ENCODE assay signal across 8 mouse cellular contexts in genomic region chr17:25013606-25014501, GRCm38 (mm10). TPM values are rescaled to one million over a fixed set of nuclear protein-coding genes. Genes with fewer than 3 reads are reported as not detected.
DNase-seq lines count a peak whose midpoint lies in the region; ATAC-seq lines count a peak whose summit lies in the region.

No protein-coding gene starts in this region.

- H3K27ac ChIP-seq in forebrain, embryonic 14.5 days (ENCODE audit: low read depth, low read length), result peak overlapping the region; percentile 60; the same call in 1 of the 2 replicates
- H3K27ac ChIP-seq in hindbrain, embryonic 11.5 days (ENCODE audit: low read depth, low read length), result peak overlapping the region; percentile 74
- H3K27ac ChIP-seq in midbrain, embryonic 16.5 days (ENCODE audit: low read length), result peak overlapping the region; percentile 28
- H3K27ac ChIP-seq in stomach, embryonic 16.5 days (ENCODE audit: low read length), result peak overlapping the region; percentile 79

- peak overlapping the region; percentile 98 for H3K4me2 ChIP-seq in forebrain, embryonic 14.5 days (ENCODE audit: low read length)
- H3K4me2 ChIP-seq in hindbrain, embryonic 11.5 days (replicated peaks; ENCODE audit: low read depth, low read length), result peak overlapping the region; percentile 74
- H3K4me2 ChIP-seq in midbrain, embryonic 16.5 days (ENCODE audit: low read length), result peak overlapping the region; percentile 100
- peak overlapping the region; percentile 91 for H3K4me2 ChIP-seq in stomach, embryonic 16.5 days (ENCODE audit: low read depth, low read length)

- no peaks in the 10 kb centered on the region for H3K27me3 ChIP-seq in forebrain, embryonic 14.5 days (replicated peaks; ENCODE audit: control insufficient read depth, insufficient read depth, low read length)
- no peaks in the 10 kb centered on the region for H3K27me3 ChIP-seq in hindbrain, embryonic 11.5 days (ENCODE audit: control insufficient read depth, insufficient read depth, low read length)
- no peaks in the 10 kb centered on the region for H3K27me3 ChIP-seq in midbrain, embryonic 16.5 days (ENCODE audit: control insufficient read depth, insufficient read depth, low read depth, low read length)
- no peaks in the 10 kb centered on the region for H3K27me3 ChIP-seq in stomach, embryonic 16.5 days (ENCODE audit: control insufficient read depth, insufficient read depth, low read length)

- ATAC-seq in cerebellum, adult (ENCODE audit: insufficient number of reproducible peaks, low FRiP score, low TSS enrichment), result no peak
- ATAC-seq in forebrain, embryonic 14.5 days, result no peak
- no peak for ATAC-seq in hindbrain, embryonic 11.5 days (ENCODE audit: low FRiP score)
- ATAC-seq in midbrain, embryonic 16.5 days, result no peak
- no peak for ATAC-seq in stomach, embryonic 16.5 days (ENCODE audit: insufficient read depth, low FRiP score)

- H3K4me1 ChIP-seq in forebrain, embryonic 14.5 days (ENCODE audit: control insufficient read depth, insufficient read depth, low read length), result peaks cover 15% of the 10 kb centered on the region
- no peaks in the 10 kb centered on the region for H3K4me1 ChIP-seq in hindbrain, embryonic 11.5 days (replicated peaks; ENCODE audit: control insufficient read depth, insufficient read depth, low read length)
- peaks cover 28% of the 10 kb centered on the region for H3K4me1 ChIP-seq in midbrain, embryonic 16.5 days (ENCODE audit: control insufficient read depth, insufficient read depth, low read length)
- peaks cover 6% of the 10 kb centered on the region for H3K4me1 ChIP-seq in stomach, embryonic 16.5 days (ENCODE audit: control insufficient read depth, insufficient read depth, low read length)

- peaks cover 35% of the 10 kb centered on the region for H3K36me3 ChIP-seq in forebrain, embryonic 14.5 days (ENCODE audit: control insufficient read depth, insufficient read depth, low read length)
- H3K36me3 ChIP-seq in hindbrain, embryonic 11.5 days (ENCODE audit: control insufficient read depth, insufficient read depth, low read length), result no peaks in the 10 kb centered on the region
- H3K36me3 ChIP-seq in midbrain, embryonic 16.5 days (ENCODE audit: control insufficient read depth, insufficient read depth, low read length), result peaks cover 11% of the 10 kb centered on the region
- H3K36me3 ChIP-seq in stomach, embryonic 16.5 days (ENCODE audit: control insufficient read depth, insufficient read depth, low read length), result no peaks in the 10 kb centered on the region

- peak; percentile 11 for DNase-seq in cerebellum, adult 11 months
- peak; percentile 8 for DNase-seq in brain, adult 2 months (ENCODE audit: low read depth, low spot score)
- peak; percentile 4 for DNase-seq in forebrain, embryonic 14.5 days (ENCODE audit: low spot score)
- peak; percentile 62 for DNase-seq in hindbrain, embryonic 11.5 days (ENCODE audit: low spot score)
- DNase-seq in liver, result peak; percentile 69

- H3K9me3 ChIP-seq in forebrain, embryonic 14.5 days (replicated peaks; ENCODE audit: control insufficient read depth, low read length), result no peaks in the 10 kb centered on the region
- no peaks in the 10 kb centered on the region for H3K9me3 ChIP-seq in hindbrain, embryonic 11.5 days (ENCODE audit: control insufficient read depth, low read length)
- H3K9me3 ChIP-seq in midbrain, embryonic 16.5 days (replicated peaks; ENCODE audit: control insufficient read depth, low read length, poor library complexity, severe bottlenecking), result no peaks in the 10 kb centered on the region
- no peaks in the 10 kb centered on the region for H3K9me3 ChIP-seq in stomach, embryonic 16.5 days (replicated peaks; ENCODE audit: control insufficient read depth, low read length)

- WGBS in forebrain, embryonic 14.5 days, result under 1% methylated on average over 77 of the region's 81 CpGs
- under 1% methylated on average over 76 of the region's 81 CpGs for WGBS in hindbrain, embryonic 11.5 days
- under 1% methylated on average over 68 of the region's 81 CpGs for WGBS in midbrain, embryonic 16.5 days
- under 1% methylated on average over 80 of the region's 81 CpGs for WGBS in stomach, embryonic 16.5 days

- peak overlapping the region; percentile 94 for H3K9ac ChIP-seq in forebrain, embryonic 14.5 days (ENCODE audit: low read length)
- H3K9ac ChIP-seq in hindbrain, embryonic 11.5 days (ENCODE audit: low read depth, low read length), result peak overlapping the region; percentile 99
- peak overlapping the region; percentile 93 for H3K9ac ChIP-seq in midbrain, embryonic 16.5 days (ENCODE audit: low read depth, low read length)
- H3K9ac ChIP-seq in stomach, embryonic 16.5 days (ENCODE audit: low read length), result peak overlapping the region; percentile 90

- peak overlapping the region; percentile 98 for H3K4me3 ChIP-seq in forebrain, embryonic 14.5 days (ENCODE audit: low read depth, low read length)
- peak overlapping the region; percentile 99 for H3K4me3 ChIP-seq in hindbrain, embryonic 11.5 days (ENCODE audit: low read depth, low read length)
- peak overlapping the region; percentile 72 for H3K4me3 ChIP-seq in midbrain, embryonic 16.5 days (ENCODE audit: low read depth, low read length)
- peak overlapping the region; percentile 96 for H3K4me3 ChIP-seq in stomach, embryonic 16.5 days (replicated peaks; ENCODE audit: low read length)

RNA-seq across cellular contexts. Expression of gene Cramp1l, which starts 1.7 kb away (rescaled TPM):
- 5.4 and 7.5 TPM in 2 replicates for polyA plus RNA-seq in forebrain, embryonic 14.5 days (2014; fragmentation: Nextera tagmentation; extraction: Ambion mirVana)
- polyA plus RNA-seq in hindbrain, embryonic 11.5 days (2014; fragmentation: Nextera tagmentation; extraction: Ambion mirVana), result 11.2 and 15.1 TPM in 2 replicates
- 4.6 and 5.3 TPM in 2 replicates for polyA plus RNA-seq in midbrain, embryonic 16.5 days (2015; fragmentation: Nextera tagmentation; extraction: Ambion mirVana)
- polyA plus RNA-seq in stomach, embryonic 16.5 days (2015; fragmentation: Nextera tagmentation; extraction: Ambion mirVana), result 3.4 and 4.2 TPM in 2 replicates

RNA-seq across cellular contexts. Expression of gene Ift140, which starts 2.0 kb away (rescaled TPM):
- polyA plus RNA-seq in forebrain, embryonic 14.5 days (2014; fragmentation: Nextera tagmentation; extraction: Ambion mirVana), result 16.1 and 20.4 TPM in 2 replicates
- polyA plus RNA-seq in hindbrain, embryonic 11.5 days (2014; fragmentation: Nextera tagmentation; extraction: Ambion mirVana), result 15.9 and 17.5 TPM in 2 replicates
- 18.8 and 20.1 TPM in 2 replicates for polyA plus RNA-seq in midbrain, embryonic 16.5 days (2015; fragmentation: Nextera tagmentation; extraction: Ambion mirVana)
- 21.7 TPM in 2 replicates for polyA plus RNA-seq in stomach, embryonic 16.5 days (2015; fragmentation: Nextera tagmentation; extraction: Ambion mirVana)

RNA-seq across cellular contexts. Expression of gene Jpt2, which starts 53.4 kb away (rescaled TPM):
- 73.4 and 81.1 TPM in 2 replicates for polyA plus RNA-seq in forebrain, embryonic 14.5 days (2014; fragmentation: Nextera tagmentation; extraction: Ambion mirVana)
- polyA plus RNA-seq in hindbrain, embryonic 11.5 days (2014; fragmentation: Nextera tagmentation; extraction: Ambion mirVana), result 214 and 237 TPM in 2 replicates
- 86.2 and 100 TPM in 2 replicates for polyA plus RNA-seq in midbrain, embryonic 16.5 days (2015; fragmentation: Nextera tagmentation; extraction: Ambion mirVana)
- polyA plus RNA-seq in stomach, embryonic 16.5 days (2015; fragmentation: Nextera tagmentation; extraction: Ambion mirVana), result 158 and 170 TPM in 2 replicates

Comparison
In these comparisons a context has a peak if more than half of its experiments do, and no peak if none do; other contexts are left out.
1. DNase-seq: peak in every context shown above with its lines; median percentile 69 in liver; 62 in hindbrain, embryonic 11.5 days; 11 in cerebellum, adult 11 months; 8 in brain, adult 2 months; 4 in forebrain, embryonic 14.5 days.
2. H3K27ac ChIP-seq: peak in every context shown above with its lines; median percentile 79 in stomach, embryonic 16.5 days; 74 in hindbrain, embryonic 11.5 days; 60 in forebrain, embryonic 14.5 days; 28 in midbrain, embryonic 16.5 days.